Mouse (Mus musculus) MEL-GATA-1-ER (cell line): Measurements from ENCODE around the gene Fyco1.

Experiments
- DNase-seq: peaks from one replicate; pipeline ENCODE4 v3.0.0-alpha.2; 2012; ENCODE audit warnings: low read depth; ENCODE audit errors: extremely low read depth

The Fyco1 gene

DNA sequence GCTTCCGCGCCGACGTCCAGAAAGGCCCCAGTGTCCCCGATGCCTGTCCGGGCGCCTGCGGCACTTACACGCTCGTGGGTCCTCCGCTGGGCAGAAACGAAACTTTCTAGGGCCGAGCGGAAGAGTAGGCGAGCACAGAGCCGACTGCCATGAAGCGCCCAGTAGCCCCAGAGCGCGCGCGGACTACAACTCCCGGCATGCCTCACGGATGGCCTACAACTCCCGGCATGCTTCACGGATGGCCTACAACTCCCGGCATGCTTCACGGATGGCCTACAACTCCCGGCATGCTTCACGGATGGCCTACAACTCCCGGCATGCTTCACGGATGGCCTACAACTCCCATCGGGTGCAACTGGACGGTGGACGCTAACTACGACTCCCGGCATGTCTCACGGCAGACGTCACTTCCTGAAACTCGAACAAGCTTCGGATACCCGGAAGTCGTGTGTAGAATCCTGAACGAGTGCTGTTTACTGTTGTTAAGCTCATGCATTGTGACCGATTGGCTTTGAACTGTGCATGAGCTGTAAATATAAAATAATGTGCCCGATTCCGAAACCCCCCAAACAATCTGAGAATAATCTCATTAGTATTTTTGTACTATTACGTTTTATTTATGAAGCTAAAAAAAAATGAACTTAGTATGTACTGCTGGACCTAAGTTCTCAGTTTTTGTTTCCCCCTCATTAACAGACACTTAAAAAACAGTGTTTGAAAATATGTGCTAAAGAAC lies at the start of gene Fyco1:
Gene Fyco1 (minus strand): TSS at position 187 of the 736 bp plus-strand sequence.
- DNase-seq = peak; percentile 99

DNA sequence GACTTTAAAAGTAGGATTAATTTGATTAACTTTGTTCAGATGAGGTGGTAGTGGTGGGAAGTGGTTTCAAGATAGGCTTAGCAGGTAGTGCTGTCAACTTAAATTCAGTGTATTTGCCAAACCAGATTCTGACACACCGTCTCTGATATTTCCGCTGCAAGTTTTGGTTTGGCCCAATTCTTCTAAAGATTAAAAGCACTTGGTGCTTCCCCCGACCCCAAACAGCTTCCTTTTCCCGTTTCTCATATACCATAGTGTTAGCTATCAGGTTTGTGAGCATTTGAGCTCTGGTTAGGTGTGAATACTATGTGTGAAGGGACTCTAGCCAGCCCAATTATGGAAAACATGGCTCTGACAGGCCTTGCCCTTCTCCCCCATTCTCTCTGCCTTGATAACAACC lies 20.4 kb upstream of the Fyco1 start:
- no peak for DNase-seq

- no peak for DNase-seq
Measured at GRCm38 (mm10) chr9:123869167-123869784, 17.6 kb upstream of the Fyco1 start.

DNA sequence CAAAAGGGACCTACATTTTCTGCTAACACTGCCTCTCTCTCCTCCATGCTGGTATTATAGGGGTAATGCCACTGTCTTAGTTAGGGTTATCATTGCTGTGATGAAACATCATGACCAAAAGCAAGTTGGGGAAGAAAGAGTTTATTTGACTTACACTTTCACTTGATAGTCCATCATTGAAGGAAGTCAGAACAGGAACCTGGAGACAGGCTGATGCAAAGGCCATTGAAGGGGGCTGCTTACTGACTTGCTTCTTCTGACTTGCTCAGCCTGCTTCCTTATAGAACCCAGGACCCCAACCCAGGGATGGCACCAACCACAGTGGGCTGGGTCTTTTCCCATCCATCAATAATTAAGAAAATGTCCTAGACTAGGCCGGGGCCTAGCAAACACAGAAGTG lies 11.9 kb upstream of the Fyco1 start:
- DNase-seq = no peak

GRCm38 (mm10) chr9:123862895-123863616 lies 11.4 kb upstream of the Fyco1 start:
- DNase-seq = no peak

DNA sequence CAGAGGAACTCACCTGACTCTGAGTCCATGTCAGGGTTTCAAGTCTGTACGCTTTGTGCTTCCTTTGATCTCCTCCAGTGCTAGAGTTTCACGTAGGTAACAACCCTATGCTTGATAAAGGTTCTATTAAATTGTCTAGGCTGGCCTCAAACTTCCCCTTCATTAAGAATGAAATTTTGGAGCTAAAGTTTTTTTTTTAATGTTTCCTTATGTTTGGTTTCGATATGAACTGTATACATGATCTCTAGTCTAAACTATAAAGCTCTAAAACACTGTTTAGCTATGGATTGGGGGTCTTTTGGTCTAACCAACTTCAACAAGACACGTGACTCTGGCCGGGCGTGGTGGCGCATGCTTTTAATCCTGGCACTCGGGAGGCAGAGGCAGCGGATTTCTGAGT lies 10.2 kb upstream of the Fyco1 start, which contains the start of gene Xcr1:
Gene Xcr1 (minus strand): TSS at position 101 of the 400 bp plus-strand sequence.
- no peak for DNase-seq

DNA sequence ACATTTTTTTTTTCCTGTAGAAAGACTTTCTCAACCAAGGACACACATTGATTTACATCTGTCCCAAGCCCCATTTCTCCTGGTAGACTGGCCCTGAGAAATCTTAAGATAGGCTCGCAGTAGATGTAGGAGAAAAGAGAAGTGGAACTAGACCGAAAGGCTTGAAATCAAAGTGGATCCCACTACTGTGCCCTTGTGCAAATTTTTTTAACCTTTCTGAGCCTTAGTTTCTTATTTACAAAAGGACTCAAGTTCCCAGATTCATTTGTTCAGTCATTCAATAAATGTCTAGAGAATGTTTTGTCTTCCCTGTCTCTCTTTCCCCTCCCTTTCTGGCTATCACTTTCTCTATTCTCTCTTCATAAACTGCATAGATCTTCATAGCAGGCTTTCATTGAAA lies 5.1 kb upstream of the Fyco1 start:
- DNase-seq = no peak

DNA sequence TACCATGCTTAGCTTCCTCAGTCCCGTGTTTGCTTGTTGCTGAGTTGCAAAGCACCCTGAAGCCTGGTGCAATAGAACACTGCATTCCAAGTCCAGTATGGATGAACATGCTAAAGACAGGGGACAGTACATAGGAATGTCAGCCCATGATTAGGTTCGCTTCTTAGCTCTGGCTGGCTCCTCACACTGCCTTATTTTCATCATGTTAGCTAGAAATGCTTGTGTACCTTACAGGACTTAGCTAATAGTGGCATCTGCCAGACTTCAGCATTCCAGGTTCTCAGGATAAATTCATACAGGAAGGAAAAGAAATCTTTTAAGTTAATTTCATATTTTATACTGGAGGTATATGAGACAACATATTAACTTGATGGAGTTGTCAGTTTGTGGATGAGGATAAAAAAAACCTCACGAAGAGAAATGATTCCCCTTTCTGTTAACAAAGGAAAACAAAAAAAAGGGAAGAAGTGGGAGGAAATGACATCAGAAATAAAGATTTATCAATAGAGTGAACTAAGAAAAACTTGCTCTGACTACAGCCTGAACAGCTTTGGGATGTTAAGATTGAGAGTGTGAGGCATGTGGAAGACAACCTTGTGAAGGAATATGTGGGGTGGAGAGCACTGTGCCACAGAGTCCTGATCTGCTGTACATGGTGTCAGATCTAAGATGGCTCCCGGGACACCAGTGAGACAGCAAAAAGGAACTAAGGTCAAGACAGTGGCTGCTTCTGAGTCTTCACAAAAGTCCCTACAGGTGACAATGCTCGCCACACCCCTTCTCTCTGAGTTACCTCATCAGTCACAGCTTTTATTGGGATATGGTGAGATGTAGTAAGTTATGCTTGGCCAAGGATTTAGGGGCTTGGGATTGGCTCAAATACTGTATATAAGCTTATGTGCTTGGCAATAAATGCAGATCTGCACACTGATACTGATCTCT lies 1.0 kb upstream of the Fyco1 start:
- peak; percentile 26 for DNase-seq

DNA sequence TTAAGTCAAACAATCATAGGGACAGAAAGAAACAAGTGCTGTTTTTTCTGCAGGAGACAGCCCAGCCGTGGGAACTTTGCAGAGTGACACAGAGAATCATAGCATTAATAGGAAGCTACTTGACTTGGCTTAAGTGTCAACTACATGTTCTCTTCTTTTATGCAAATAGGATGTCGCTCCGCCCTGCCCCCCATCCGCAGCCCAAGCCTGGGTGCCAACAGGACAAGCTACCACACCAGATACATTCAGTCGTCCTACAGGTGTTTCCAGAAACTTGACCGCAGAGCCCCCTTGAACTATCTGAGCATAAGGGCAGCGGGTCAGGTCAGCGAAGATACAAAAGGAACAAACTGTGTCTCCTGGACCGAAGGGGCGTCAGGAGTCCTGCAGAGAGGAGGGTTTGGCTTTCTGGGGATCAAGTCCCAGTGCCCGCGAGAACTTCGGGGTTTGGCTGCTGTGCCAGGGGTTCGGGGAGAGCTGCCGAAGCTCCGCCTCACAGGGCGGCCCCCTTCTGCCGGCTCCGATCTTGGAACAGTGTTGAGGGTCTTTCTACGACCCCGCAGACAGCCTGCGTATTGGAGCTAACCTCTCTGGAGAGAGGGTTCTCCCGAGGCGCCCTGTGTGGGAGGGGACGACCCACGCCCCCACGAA lies 512 bp downstream of the Fyco1 start:
- DNase-seq = peak; percentile 75

GRCm38 (mm10) chr9:123850705-123851061 lies 1.0 kb downstream of the Fyco1 start:
- DNase-seq = no peak

DNA sequence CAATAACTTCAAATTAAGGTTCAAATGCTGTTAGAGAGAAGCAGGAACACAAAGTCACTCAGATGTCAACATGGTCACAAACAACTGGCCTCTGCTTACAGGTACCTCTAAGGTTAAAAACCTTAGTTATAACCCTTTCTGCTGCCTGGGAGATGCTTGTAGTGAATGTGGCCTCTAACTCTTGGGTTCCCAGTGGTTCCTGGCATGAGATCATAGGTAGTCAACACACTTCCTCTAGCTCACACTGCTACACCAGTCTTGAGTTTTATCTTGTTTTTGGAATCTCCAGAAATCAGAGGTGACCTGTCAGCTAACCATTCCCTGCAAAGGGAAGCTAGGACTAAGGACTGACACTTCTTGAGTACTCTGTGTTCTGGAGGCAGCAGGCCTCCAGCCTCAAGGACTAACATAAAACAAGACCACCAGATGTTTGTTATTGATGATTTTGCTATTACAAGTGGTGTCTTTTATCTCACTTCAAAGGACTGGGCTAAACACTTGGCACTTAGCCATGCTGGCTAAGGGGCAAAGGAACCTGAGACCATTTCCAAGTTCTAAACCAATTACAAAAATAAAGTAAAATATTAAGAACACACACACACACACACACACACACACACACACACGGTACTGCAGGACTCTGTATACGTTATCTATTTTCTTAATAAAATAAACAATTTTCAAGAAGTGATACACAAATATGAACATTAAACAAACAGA lies 1.6 kb downstream of the Fyco1 start:
- DNase-seq = peak; percentile 14

GRCm38 (mm10) chr9:123846490-123846889 lies 5.2 kb downstream of the Fyco1 start:
- DNase-seq = no peak

GRCm38 (mm10) chr9:123845120-123845519 lies 6.6 kb downstream of the Fyco1 start:
- DNase-seq = no peak

DNA sequence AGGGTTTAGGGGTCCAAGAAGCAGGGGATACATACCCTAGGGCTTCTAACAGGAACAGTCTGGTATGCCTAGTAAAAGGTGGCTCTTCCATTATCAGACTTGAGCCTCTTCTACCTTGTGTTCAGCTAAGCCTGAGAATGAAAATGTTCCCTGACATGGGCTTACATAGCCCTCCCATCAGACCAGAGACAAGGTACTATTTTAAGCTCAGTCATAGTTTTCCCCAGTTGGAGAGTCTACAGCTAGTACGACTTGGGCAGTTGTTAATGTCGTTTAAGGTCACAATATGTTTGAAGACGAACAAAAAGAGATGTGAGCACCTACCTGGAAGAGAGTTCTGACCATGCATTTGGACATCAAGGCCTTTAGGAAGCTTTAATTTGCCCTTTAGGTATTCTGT lies 7.2 kb downstream of the Fyco1 start:
- DNase-seq = no peak

- no peak for DNase-seq
Measured at GRCm38 (mm10) chr9:123840243-123840642, 11.5 kb downstream of the Fyco1 start.

GRCm38 (mm10) chr9:123835851-123836250 lies 15.8 kb downstream of the Fyco1 start:
- DNase-seq = no peak

GRCm38 (mm10) chr9:123828916-123829315 lies 22.8 kb downstream of the Fyco1 start:
- no peak for DNase-seq

- DNase-seq = no peak
Measured at GRCm38 (mm10) chr9:123826631-123827030, 25.1 kb downstream of the Fyco1 start.

GRCm38 (mm10) chr9:123818601-123819000 lies 33.1 kb downstream of the Fyco1 start:
- DNase-seq = no peak

DNA sequence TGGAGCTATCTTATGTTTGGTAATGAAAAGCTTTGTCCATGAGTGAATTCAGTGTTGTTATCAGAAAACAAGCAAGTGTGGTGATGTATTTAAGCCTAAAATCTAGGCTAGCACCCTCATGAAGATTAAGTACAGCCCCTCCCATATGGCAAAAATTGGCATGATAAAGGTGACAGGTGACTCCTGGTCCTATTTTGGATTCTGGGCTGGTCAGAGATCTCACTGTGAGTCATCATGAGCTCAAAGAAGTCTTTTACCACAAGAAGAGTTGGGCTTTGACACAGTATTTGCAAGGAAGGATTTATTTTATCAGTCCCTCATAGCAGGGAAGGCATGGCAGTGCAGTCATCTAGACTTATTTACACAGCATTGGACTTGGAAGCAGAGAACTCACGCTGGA lies 35.7 kb downstream of the Fyco1 start:
- DNase-seq = no peak
